Mouse (Mus musculus): ENCODE results near the gene Zfp13.
"Not testable (repeated sequence)": the region's sequence is repeated elsewhere in the genome, so short reads cannot be mapped to it uniquely, and the experiment has no call there.

The Zfp13 gene

DNA sequence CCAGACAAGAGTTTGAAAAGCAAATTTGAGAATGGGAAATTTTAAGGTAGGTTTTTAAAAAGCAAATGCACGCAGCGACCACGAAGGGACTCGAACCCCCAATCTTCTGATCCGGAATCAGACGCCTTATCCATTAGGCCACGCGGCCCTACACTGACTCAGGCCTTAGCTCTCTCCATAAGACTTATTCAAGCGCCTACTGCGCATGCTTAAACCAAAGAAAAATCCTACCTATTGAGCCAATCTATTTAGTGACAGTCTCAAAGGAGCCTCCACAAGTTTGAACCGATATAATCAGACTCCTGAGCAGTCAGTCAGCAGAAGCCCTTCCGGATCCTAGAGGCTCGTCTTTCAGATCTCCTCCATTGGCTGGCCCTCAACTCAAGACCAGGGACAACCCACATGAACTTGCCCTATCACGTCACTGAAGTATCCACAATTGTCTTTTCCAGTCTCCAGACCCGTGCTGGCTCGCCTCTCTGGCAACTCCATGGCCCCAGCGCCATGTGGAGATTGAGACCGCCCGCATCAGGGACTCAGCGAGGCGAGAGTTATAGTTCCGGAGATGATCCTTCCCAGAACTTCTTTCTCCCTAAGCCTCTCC lies 49.0 kb downstream of the Zfp13 start:
- DNase-seq (ENCODE audit: low spot score in 2 of 2): peak; percentile 100

- peak in 1 of 2 experiments; percentile 42 for DNase-seq (ENCODE audit: low spot score in 2 of 2)
These were observed 49.8 kb downstream of the Zfp13 start for GRCm38 (mm10) chr17:23549441-23549840.

- DNase-seq (ENCODE audit: low spot score in 2 of 2): peak; percentile 95 to 98
These were observed 50.7 kb downstream of the Zfp13 start for GRCm38 (mm10) chr17:23548615-23549014.

DNA sequence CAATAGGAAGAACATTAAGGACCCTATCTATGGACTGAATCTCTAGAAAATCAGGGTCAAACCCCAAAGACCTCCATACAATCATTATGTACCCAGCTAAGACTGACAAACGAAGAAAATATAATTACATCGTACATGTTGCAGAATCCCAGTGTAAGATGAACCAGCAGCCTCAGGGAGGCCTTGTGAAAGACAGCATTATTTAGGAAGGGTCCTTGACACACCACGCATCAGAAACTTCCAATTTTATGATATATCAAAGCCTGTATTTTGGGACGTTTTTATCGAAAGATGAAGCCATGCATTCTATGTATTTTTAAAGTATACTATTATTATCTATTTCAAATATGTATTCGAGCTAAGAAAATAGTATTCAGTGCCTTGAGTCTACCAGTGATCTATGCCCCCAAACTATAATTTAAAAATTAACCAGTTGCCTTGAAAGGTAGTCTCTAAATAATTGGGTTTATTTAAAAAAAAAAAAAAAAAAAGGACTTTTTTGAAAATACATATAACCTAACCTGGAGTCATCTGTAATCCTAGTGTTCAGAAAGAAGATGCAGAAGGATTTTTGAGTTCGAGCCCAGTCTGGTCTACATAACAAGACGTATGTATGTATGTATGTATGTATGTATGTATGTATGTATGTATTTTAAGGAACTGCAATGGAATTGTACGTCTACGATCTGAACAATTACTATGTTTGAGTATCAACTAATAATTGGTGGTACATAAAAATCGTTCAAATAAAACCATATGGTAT lies 51.4 kb downstream of the Zfp13 start:
- peak in 1 of 2 experiments; percentile 1 for DNase-seq (ENCODE audit: low spot score in 2 of 2)

DNA sequence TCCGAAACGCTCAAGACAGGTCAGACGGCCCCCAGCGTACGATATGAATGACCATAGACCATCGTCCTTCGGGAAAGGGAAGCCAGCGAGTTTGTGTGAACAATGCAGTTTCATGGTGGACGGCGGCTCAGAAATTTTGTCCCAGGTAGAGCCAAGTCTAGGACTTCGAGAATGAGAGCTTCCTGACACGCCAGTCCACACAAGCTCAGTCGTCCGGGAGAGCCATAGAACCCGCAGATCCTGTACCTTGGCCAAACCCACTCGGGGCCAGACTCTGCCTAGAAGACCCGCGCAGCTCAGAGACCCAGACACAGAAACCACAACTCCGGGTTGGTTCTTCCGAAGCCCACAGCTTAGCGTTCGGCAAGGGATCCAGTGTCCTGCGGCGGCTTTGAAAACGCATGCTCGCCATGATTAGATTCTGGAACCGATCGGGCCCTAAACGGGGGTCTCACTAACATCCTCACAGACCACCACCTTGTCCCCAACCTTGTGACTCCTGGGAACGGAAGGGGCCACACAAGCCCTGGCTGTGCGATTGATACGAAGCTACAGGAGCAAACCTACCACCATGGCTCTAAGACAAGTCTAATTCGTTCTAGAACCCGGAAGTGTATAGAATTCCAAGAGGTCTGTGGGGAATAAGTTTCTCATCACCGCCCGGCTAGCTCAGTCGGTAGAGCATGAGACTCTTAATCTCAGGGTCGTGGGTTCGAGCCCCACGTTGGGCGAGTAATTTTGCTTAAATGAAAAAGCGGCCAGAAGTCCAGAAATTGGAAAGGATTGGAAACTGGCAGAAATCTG lies 52.4 kb downstream of the Zfp13 start:
- DNase-seq (ENCODE audit: low spot score in 2 of 2): peak; percentile 95 to 98

DNA sequence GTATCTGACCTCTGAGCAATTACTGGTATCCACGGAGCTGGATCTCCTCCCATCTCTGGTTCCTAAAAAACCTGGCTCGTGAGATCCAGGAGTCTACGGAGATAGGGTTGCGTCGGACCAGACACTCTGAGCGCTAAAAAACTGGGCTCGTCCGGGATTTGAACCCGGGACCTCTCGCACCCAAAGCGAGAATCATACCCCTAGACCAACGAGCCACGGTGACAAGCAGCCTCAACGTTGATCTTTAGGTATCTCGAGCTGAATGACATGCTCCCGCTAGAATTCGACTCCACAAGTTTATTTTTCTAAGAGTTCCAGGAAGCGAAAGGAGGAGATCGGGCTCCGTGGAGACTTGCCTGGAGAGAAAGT lies 53.0 kb downstream of the Zfp13 start:
- peak; percentile 82 to 89 for DNase-seq (ENCODE audit: low spot score in 2 of 2)

DNA sequence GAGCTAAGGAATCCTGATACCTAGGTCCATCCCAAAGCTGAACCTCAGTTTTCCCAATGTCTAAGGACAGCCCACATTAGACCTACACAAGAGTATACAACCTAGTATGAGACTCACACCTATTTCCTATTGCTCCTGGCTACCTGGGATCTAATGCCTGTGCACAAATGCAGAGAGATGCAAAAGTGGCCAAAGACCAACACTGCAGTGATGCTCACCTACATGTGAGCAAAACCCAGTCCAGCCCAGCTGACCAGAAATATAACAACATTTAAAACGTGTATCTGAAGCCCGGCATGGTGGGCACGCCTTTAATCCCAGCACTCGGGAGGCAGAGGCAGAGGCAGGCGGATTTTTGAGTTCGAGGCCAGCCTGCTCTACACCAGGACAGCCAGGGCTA lies 53.4 kb downstream of the Zfp13 start:
- no peak for DNase-seq (ENCODE audit: low spot score in 2 of 2)

- no peak for DNase-seq (ENCODE audit: low spot score in 2 of 2)
These were observed 54.5 kb downstream of the Zfp13 start for GRCm38 (mm10) chr17:23544766-23545165.

GRCm38 (mm10) chr17:23543983-23544382 lies 55.3 kb downstream of the Zfp13 start:
- no peak for DNase-seq (ENCODE audit: low spot score in 2 of 2)

GRCm38 (mm10) chr17:23543325-23543724 lies 56.0 kb downstream of the Zfp13 start:
- no peak for DNase-seq (ENCODE audit: low spot score in 2 of 2)

GRCm38 (mm10) chr17:23542835-23543234 lies 56.5 kb downstream of the Zfp13 start:
- DNase-seq (ENCODE audit: low spot score in 2 of 2): no peak

GRCm38 (mm10) chr17:23542004-23542720 lies 57.1 kb downstream of the Zfp13 start:
- DNase-seq (ENCODE audit: low spot score in 2 of 2): no peak

DNA sequence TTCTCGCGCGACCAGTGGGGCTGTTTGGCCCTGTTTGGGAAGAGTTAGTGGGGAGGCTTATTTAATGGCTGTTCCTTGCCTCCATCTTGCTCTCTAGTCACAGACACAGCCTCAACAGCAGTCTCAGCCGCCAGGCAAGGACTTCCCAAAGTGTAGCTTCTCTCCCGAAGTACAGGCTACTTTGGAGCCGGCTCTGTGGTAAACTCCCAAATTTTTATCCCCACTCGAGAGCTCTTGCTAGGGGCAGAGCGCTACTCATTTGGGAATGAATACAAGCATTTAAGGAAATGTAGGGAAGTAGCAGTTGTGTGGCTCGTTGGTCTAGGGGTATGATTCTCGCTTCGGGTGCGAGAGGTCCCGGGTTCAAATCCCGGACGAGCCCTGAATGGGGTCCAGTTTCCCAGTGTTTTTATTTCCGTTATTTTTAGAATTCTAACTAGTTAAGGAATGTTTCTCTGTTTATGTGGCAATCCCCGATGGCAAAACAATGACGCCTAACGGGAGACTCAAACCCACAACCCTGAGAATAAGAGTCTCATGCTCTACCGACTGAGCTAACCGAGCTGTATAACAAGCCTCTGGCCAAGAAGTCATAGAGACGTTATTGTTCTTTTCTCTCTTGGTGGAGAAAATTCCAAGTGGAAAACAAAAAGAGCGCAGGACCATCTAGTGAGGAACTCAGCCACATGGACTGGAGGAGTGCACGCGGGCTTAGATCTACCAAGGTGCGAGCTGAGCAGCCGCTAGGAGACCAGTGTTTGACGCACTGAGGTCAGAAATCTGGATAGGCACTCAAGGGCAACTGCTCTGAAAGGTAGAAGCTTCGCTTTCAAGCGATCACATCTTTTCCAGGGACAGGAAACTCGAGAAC lies 58.4 kb downstream of the Zfp13 start:
- peak; percentile 42 to 70 for DNase-seq (ENCODE audit: low spot score in 2 of 2)

DNA sequence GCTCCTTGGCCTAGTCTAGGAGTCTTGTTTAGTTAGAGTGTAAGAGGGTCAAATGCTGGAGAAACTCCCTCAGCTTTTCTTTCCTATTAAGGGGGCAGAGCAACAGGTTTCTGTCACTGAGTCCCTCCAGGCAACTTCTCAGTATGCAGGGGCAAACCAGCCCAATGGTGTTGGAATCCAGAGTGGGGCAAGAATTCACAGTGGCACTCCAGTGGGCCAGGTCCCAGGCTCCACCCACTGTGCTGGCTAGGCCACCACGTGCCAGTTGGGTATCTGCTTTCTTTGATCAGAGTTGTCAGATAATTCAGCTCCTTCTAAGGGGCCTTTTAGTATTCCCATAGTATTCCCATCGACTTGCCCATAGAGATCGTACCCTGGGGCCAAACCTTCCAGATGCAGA lies 59.2 kb downstream of the Zfp13 start:
- no peak for DNase-seq (ENCODE audit: low spot score in 2 of 2)

- no peak for DNase-seq (ENCODE audit: low spot score in 2 of 2)
These were observed 59.7 kb downstream of the Zfp13 start for GRCm38 (mm10) chr17:23539608-23540007.

DNA sequence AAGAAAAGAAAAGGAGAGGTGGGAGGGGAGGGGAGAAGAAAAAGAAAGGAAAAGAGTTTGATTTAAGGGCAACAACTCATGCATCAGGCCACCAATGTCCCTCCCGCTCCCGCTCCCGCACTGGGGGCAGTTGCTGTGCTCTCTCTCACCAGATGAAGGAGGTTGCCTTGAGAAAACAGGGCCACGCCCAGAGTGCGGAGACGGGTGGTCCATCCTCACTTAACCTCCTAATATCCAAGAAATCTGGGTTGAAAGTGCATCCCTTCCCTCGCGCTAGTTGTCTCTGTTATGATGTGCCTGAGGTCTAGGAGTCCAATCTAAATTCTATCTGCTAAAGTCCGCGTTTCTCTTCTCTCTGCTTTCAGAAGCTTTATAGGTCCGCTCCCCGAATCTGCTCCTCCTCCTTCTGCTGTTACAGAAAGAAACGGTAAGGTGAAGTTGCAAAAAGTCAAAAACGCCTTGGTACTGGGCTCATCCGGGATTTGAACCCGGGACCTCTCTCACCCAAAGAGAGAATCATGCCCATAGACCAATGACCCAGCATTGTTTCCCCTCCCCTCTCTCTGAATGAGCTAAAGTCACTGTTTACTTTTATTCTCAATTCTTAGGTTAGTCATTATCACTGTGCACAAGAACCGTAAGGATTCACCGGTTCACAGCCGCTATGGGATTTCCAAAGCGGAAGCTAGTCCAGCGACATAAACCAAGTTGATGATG lies 60.8 kb downstream of the Zfp13 start:
- no peak for DNase-seq (ENCODE audit: low spot score in 2 of 2)

GRCm38 (mm10) chr17:23537554-23538255 lies 61.6 kb downstream of the Zfp13 start:
- no peak for DNase-seq (ENCODE audit: low spot score in 2 of 2)

DNA sequence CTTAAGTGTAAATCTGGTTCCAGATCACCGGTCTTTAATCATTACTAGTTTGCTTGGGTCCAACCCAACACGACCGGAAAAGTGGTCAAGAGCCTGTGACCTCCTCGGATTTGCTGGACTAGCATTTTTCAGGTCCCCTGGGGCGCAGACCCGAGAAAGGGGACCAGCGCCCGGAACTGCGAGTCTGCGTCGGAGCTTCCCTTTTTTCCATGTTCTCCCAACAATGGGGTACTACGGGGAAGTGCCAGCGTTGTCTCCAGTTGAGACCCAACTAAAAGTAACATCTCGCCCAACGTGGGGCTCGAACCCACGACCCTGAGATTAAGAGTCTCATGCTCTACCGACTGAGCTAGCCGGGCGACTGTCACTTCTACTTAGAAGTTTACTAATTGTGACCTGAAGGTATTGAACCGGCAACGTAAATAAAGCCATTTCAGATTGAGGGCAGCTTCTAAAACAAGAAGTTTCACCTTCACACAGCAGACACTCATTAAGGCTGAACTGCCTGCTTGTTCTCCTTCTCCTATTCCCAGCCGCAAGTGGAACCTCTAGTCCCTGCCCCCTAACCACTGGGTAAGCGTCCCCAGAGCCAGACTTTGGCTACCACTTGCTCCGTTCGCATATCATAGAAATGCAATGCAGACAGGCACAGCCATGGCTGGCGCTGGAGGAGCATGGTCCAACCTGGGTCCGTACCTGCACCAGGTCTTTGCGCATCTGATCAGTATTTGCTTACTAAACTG lies 64.1 kb downstream of the Zfp13 start:
- not testable (repeated sequence) for DNase-seq (ENCODE audit: low spot score in 2 of 2)
